Mouse (Mus musculus) erythroblast, embryonic 14.5 days (primary cell): ENCODE results near the gene Klhl10.

Experiments used
- GATA1 ChIP-seq: IDR thresholded peaks from 2 replicates; pipeline ENCODE4 v1.6.1; 2012; ENCODE audit warnings: low read length, inconsistent platforms, mixed read lengths
- TAL1 ChIP-seq: IDR thresholded peaks from 3 replicates; pipeline ENCODE4 v1.6.1; 2012; ENCODE audit warnings: low read length, inconsistent platforms, mixed read lengths

DNA sequence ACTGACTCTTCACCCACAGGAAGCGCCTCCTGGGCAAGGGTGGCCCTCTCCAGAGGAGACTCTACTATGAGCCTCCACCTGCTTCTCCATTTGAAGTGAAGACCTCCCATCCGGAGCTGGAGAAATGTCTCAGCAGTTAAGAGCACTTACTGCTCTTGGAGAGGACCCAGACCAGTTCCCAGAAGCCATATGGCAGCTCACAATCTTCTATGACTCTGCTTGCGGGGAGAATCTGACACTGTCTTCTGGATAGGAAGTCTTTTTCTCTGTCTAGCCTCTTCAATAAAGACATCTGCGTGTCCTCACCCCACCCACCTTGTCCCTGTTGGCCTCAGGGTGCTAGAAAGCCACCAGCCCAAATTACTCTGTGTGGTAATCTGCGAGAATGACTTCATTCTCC, 48.8 kb upstream of the Klhl10 start:
- TF ChIP-seq TAL1: no peak
- no peak for TF ChIP-seq GATA1
